Mouse (Mus musculus) liver, adult 2 months (tissue): ENCODE measurements around the gene Cdkn2a. TPM values are rescaled to one million over a fixed set of nuclear protein-coding genes. Genes with fewer than 3 reads are reported as not detected.

Source experiments
- DNase-seq: peaks from one replicate; pipeline ENCODE4 v3.0.0-alpha.2; 2011; ENCODE audit warnings: low read depth, low spot score; ENCODE audit errors: extremely low read depth
- H3K27ac ChIP-seq: fragments of 200-500 bp; replicated peaks from 2 replicates; pipeline ENCODE4 v1.5.1; 2012; ENCODE audit warnings: low read depth, mild to moderate bottlenecking, control low read depth, inconsistent platforms, low read length; ENCODE audit not compliant: insufficient read depth
- H3K27me3 ChIP-seq: fragments of 200-500 bp; 2 replicates; pipeline ENCODE4 v1.6.1; 2012; ENCODE audit warnings: mild to moderate bottlenecking, moderate library complexity, low read length, inconsistent platforms; ENCODE audit not compliant: control insufficient read depth, insufficient read depth
- H3K36me3 ChIP-seq: fragments of 200-500 bp; 2 replicates; pipeline ENCODE4 v1.6.1; 2012; ENCODE audit warnings: low read length, inconsistent platforms; ENCODE audit not compliant: control insufficient read depth, insufficient read depth
- H3K4me1 ChIP-seq: fragments of 200-500 bp; 2 replicates; pipeline ENCODE4 v1.6.1; 2011; ENCODE audit warnings: low read length; ENCODE audit not compliant: control insufficient read depth, insufficient read depth
- H3K4me3 ChIP-seq: fragments of 200-500 bp; 2 replicates; pipeline ENCODE4 v1.5.1; 2011; ENCODE audit warnings: low read depth, mild to moderate bottlenecking, control low read depth, low read length, moderate library complexity; ENCODE audit not compliant: insufficient read depth
- H3K79me2 ChIP-seq: fragments of 200-500 bp; 2 replicates; pipeline ENCODE4 v1.6.1; 2012; ENCODE audit warnings: inconsistent platforms, mild to moderate bottlenecking, low read length, moderate library complexity; ENCODE audit not compliant: control insufficient read depth, insufficient read depth
- H3K9ac ChIP-seq: fragments of 200-500 bp; 2 replicates; pipeline ENCODE4 v1.6.1; 2012; ENCODE audit warnings: low read depth, mild to moderate bottlenecking, control low read depth, inconsistent platforms, low read length
- CTCF ChIP-seq: fragments of 200-500 bp; IDR thresholded peaks from 2 replicates; pipeline ENCODE4 v1.5.1; 2011; ENCODE audit warnings: low read depth, low read length, control low read depth
- POLR2A ChIP-seq: fragments of 200-500 bp; IDR thresholded peaks from 2 replicates; pipeline ENCODE4 v1.6.1; 2011; ENCODE audit warnings: low read length, control low read depth; ENCODE audit not compliant: insufficient read depth; ENCODE audit errors: extremely low read depth
- WGBS: fragments of 180-500 bp; shearing (Covaris S2); methylation state at CpG from one replicate; pipeline ENCODE4 v1.1.7; 2018; 5-methylcytosine and 5-hydroxymethylcytosine counted together
- polyA plus RNA-seq: library from polyadenylated mRNA; depleted of rRNA; stranded (reverse); fragments of >200 nt; gene quantifications from 2 replicates; pipeline ENCODE4 v1.2.3, GENCODE M21; 2012
- total RNA-seq: library from RNA; depleted of rRNA; stranded (reverse); fragments of >200 nt; gene quantifications from 2 replicates; pipeline ENCODE4 v1.2.3, GENCODE M21; 2014

The Cdkn2a gene
- total and polyA plus RNA-seq, 2 experiments, result 0.16 to 0.37 TPM

DNA sequence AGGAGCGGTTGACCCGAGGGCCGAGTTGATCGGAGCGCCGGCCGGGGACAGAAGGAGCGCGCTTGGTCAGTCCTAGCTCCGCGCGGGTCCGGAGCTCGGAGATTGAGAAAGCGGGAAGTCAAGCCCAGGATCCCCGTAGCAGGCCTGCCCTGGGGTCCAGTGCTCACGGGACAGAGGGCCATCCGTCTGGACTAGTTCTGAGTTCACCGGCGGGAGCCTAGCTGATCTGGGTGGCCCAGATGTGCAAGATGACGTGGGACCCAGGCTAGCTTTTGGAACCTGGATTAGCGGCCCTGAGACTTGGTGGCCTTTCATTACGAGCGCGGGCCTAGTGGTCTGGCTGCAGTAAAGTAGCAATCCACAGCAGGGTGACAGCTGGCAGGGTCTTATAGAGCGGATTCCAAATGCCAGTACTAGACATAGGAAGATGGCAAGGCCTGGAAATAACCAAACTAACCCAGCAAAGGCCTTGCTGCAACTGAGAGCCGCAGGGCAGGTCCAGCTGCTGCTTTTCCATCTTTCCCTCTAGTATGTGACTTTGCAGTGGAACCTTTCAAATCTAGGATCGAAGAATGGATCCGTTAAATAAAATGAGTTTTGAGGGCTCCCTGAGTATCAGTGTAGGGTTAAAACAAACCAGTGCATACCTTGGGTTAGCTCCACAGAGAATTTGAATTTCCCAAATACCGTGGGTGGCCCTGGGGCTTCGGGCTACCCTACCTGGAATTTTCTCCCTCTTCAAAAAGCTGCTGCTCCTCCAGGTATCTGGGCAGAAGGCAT lies 1.2 kb upstream of the Cdkn2a start:
- Histone ChIP-seq H3K27me3 (peaks cover 13% of the 10 kb centered on the region), H3K9ac (peak overlapping the region; percentile 32)

DNA sequence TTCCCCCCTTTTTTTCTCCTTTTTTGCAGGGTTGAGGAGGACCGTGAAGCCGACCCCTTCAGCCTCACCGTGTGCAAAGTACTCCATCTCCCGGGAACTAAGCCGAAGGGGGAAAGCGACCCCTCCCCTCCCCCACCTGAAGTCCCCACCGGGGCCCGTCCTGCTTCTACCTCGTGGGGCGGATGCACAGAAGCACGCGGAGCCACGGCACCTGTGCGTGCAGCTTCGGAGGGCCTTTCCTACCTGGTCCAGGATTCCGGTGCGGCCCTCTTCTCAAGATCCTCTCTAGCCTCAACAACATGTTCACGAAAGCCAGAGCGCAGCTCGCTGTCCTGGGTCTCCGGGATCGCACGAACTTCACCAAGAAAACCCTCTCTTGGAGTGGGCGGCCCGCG lies 365 bp downstream of the Cdkn2a start:
- Histone ChIP-seq H3K27me3 (peaks cover 18% of the 10 kb centered on the region), H3K9ac (0 out of 2 replicates have a peak overlapping the region, but pooled peaks have one; percentile 49), H3K79me2 (no peaks in the 10 kb centered on the region), H3K36me3 (no peaks in the 10 kb centered on the region), H3K4me1 (no peaks in the 10 kb centered on the region), H3K27ac (no peak overlapping the region), H3K4me3 (peak overlapping the region; percentile 84; the same call in 1 of the 2 replicates)
- TF ChIP-seq CTCF (no peak), POLR2A (no peak)
- DNase-seq, result no peak
- WGBS, result 7% methylated on average over 25 of the region's 26 CpGs

More for the DNA sequence above, 1.2 kb upstream of the Cdkn2a start:
- 10% methylated on average over 31 of the region's 31 CpGs for WGBS
- no peak overlapping the region for H3K27ac ChIP-seq
- DNase-seq, result no peak
- peak overlapping the region; percentile 84 for H3K4me3 ChIP-seq
- no peaks in the 10 kb centered on the region for H3K79me2 ChIP-seq
- no peaks in the 10 kb centered on the region for H3K36me3 ChIP-seq
- TF ChIP-seq CTCF (no peak), POLR2A (no peak)
- H3K4me1 ChIP-seq, result no peaks in the 10 kb centered on the region

DNA sequence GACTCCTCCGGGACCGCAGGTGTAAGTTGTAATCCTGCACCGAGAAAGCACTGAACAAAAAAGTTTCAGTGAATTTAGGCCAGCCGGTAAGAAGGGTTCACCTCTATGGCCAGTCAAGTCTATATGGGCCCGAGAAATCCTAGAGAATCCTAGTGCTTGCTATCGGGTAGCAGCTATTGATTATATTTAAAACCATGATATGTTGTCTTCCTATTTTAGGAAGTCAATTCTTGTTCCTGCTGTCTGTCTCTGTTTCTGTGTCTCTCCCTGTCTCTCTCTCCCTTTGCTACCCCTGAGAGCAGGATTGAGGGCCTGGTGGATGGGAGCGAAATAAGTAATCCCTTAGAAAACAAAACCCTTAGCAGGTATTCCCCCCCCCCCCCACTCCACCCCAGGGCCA lies 937 bp downstream of the Cdkn2a start:
- no peaks in the 10 kb centered on the region for H3K36me3 ChIP-seq
- peaks cover 24% of the 10 kb centered on the region for H3K27me3 ChIP-seq
- no peak overlapping the region for H3K27ac ChIP-seq
- no peaks in the 10 kb centered on the region for H3K79me2 ChIP-seq
- H3K4me1 ChIP-seq, result no peaks in the 10 kb centered on the region
- H3K9ac ChIP-seq, result no peak overlapping the region
- DNase-seq, result no peak
- WGBS, result 70% methylated on average over 7 of the region's 7 CpGs
- TF ChIP-seq CTCF (no peak), POLR2A (no peak)
- H3K4me3 ChIP-seq, result no peak overlapping the region

DNA sequence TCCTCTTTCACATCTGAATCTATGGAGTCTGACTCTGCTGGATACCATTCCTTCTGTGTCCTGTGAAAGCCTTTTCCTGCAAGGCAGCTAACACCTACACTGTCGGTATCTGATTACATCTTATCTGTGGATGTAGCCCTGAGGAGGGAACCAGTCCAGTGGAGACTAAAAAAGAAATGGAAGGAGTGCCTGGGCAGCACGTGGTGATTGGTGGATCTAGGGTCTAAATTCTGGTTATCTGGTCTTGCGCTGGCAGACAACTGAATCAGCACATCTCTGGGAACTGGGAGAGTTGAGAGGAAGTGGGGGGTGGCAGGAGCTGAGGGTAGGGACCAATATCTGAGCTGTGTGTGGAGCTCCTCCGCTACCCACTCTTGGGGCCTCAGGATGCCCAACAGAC lies 5.4 kb downstream of the Cdkn2a start:
- TF ChIP-seq CTCF (no peak), POLR2A (no peak)
- WGBS, result 9% methylated on average over 4 of the region's 4 CpGs
- H3K27ac ChIP-seq, result no peak overlapping the region
- no peak for DNase-seq
- H3K4me3 ChIP-seq, result no peak overlapping the region
- H3K79me2 ChIP-seq, result no peaks in the 10 kb centered on the region
- no peaks in the 10 kb centered on the region for H3K36me3 ChIP-seq
- H3K9ac ChIP-seq, result no peak overlapping the region
- peaks cover 20% of the 10 kb centered on the region; the same call in 1 of the 2 replicates for H3K27me3 ChIP-seq
- H3K4me1 ChIP-seq, result no peaks in the 10 kb centered on the region

- H3K4me3 ChIP-seq, result no peak overlapping the region
- H3K79me2 ChIP-seq, result no peaks in the 10 kb centered on the region
- TF ChIP-seq CTCF (no peak), POLR2A (no peak)
- no peaks in the 10 kb centered on the region for H3K4me1 ChIP-seq
- peaks cover 30% of the 10 kb centered on the region for H3K27me3 ChIP-seq
- no peak overlapping the region for H3K27ac ChIP-seq
- 9% methylated on average over 1 of the region's 1 CpGs for WGBS
- H3K9ac ChIP-seq, result no peak overlapping the region
- H3K36me3 ChIP-seq, result no peaks in the 10 kb centered on the region
- DNase-seq, result no peak
Measured at GRCm38 (mm10) chr4:89286566-89286965, 7.9 kb downstream of the Cdkn2a start.

DNA sequence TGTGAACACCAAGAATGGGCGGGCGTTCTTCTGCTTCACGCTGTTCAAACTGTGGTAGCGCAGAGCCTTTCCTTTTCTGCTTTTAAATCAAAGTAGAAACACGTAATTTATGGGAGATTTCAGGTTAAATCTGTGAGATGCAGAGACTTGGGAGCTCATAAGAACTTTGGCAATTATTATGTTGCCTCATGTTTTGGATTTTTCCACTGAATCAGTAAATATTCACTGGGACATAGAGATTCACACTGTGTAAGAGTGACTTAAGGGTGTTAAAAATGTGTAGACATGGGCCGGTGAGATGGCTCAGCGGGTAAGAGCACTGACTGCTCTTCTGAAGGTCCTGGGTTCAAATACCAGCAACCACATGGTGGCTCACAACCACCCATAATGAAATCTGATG lies 8.8 kb downstream of the Cdkn2a start:
- Histone ChIP-seq H3K27ac (no peak overlapping the region), H3K79me2 (no peaks in the 10 kb centered on the region), H3K4me1 (no peaks in the 10 kb centered on the region), H3K9ac (no peak overlapping the region), H3K4me3 (no peak overlapping the region), H3K36me3 (no peaks in the 10 kb centered on the region), H3K27me3 (peaks cover 30% of the 10 kb centered on the region)
- no peak for DNase-seq
- no peak for TF ChIP-seq CTCF
- no peak for TF ChIP-seq POLR2A
- WGBS, result 39% methylated on average over 7 of the region's 7 CpGs
